Mouse (Mus musculus) heart, adult 2 months (tissue): ENCODE results near the gene Usp49. TPM values are rescaled to one million over a fixed set of nuclear protein-coding genes. Genes with fewer than 3 reads are reported as not detected.

Experiments used
- DNase-seq, 2 experiments: peaks; one replicate each; pipeline ENCODE4 v3.0.0; 2021
- H3K27ac ChIP-seq: fragments of 200-600 bp; 2 replicates; pipeline ENCODE4 v1.8.1; 2022
- H3K27me3 ChIP-seq: fragments of 200-500 bp; 2 replicates; pipeline ENCODE4 v1.6.1; 2012; ENCODE audit warnings: mild to moderate bottlenecking, low read length, inconsistent platforms, mixed read lengths; ENCODE audit not compliant: control insufficient read depth, insufficient read depth
- H3K36me3 ChIP-seq: fragments of 200-500 bp; 2 replicates; pipeline ENCODE4 v1.6.1; 2012; ENCODE audit warnings: low read length, inconsistent platforms; ENCODE audit not compliant: control insufficient read depth, insufficient read depth
- H3K4me1 ChIP-seq: fragments of 200-500 bp; 2 replicates; pipeline ENCODE4 v1.6.1; 2011; ENCODE audit warnings: low read length; ENCODE audit not compliant: control insufficient read depth, insufficient read depth
- H3K4me3 ChIP-seq: fragments of 200-600 bp; 2 replicates; pipeline ENCODE4 v1.8.1; 2022
- H3K79me2 ChIP-seq: fragments of 200-500 bp; replicated peaks from 2 replicates; pipeline ENCODE4 v1.6.1; 2012; ENCODE audit warnings: mild to moderate bottlenecking, inconsistent platforms, low read length, moderate library complexity, mixed read lengths; ENCODE audit not compliant: control insufficient read depth, insufficient read depth
- H3K9ac ChIP-seq: fragments of 200-500 bp; 2 replicates; pipeline ENCODE4 v1.6.1; 2012; ENCODE audit warnings: low read depth, mild to moderate bottlenecking, control low read depth, inconsistent platforms, low read length, mixed read lengths
- CTCF ChIP-seq: fragments of 200-600 bp; IDR thresholded peaks from 2 replicates; pipeline ENCODE4 v1.8.1; 2022; ENCODE audit warnings: antibody characterized with exemption, mild to moderate bottlenecking, moderate library complexity
- EP300 ChIP-seq: fragments of 200-500 bp; IDR thresholded peaks from 2 replicates; pipeline ENCODE4 v1.6.1; 2011; ENCODE audit warnings: low read depth, low read length, control low read depth; ENCODE audit not compliant: insufficient read depth
- POLR2A ChIP-seq: fragments of 200-500 bp; IDR thresholded peaks from 2 replicates; pipeline ENCODE4 v1.6.1; 2011; ENCODE audit warnings: mild to moderate bottlenecking, low read depth, low read length, control low read depth; ENCODE audit not compliant: insufficient read depth
- WGBS: fragments of 180-500 bp; shearing (Covaris S2); methylation state at CpG from one replicate; pipeline ENCODE4 v1.1.7; 2018; 5-methylcytosine and 5-hydroxymethylcytosine counted together
- intact Hi-C: fragments of 180-260 bp; cut with DNase I; formaldehyde crosslinking; loops from one replicate; pipeline ENCODE4 v1.15.1; 2025
- polyA plus RNA-seq: library from polyadenylated mRNA; depleted of rRNA; stranded (reverse); fragments of >200 nt; gene quantifications from 2 replicates; pipeline ENCODE4 v1.2.3, GENCODE M21; 2012; rRNA removed
- total RNA-seq, 2 experiments: library from RNA; stranded (reverse); gene quantifications; 2 replicates each; pipeline ENCODE4 v1.2.3; 2021

Gene Usp49
- total and polyA plus RNA-seq, 3 experiments, result 2.9 to 3.6 (median 3.4) TPM

- H3K36me3 ChIP-seq, result no peaks in the 10 kb centered on the region
- H3K27ac ChIP-seq, result no peak overlapping the region
- no peaks in the 10 kb centered on the region for H3K27me3 ChIP-seq
- WGBS, result 75% methylated on average over 14 of the region's 14 CpGs
- H3K4me1 ChIP-seq, result peaks cover 5% of the 10 kb centered on the region
- H3K79me2 ChIP-seq, result peaks cover 1% of the 10 kb centered on the region; the same call in 1 of the 2 replicates
- no peak overlapping the region for H3K9ac ChIP-seq
- DNase-seq, result no peak
- intact Hi-C loops, result loop anchor here (2.0 kb wide), 1 partner anchor 41 kb away; the partner anchor contains the start of genes Gm21981 and Prickle4
- TF ChIP-seq POLR2A, result no peak
- no peak for TF ChIP-seq EP300
- TF ChIP-seq CTCF, result no peak
- no peak overlapping the region for H3K4me3 ChIP-seq
Observed at GRCm38 (mm10) chr17:47735553-47736100, 105.1 kb downstream of the Usp49 start.

Other genes with a start within 250 kb of the Usp49 start
- gene Guca1b, start 245.3 kb upstream of the Usp49 start, total RNA-seq, result under 1 TPM; 0.23 to 0.43 TPM
- gene Guca1b, start 245.3 kb upstream of the Usp49 start, polyA plus RNA-seq, result 0.86 and 1.1 TPM in 2 replicates
- gene Guca1a, start 230.1 kb upstream of the Usp49 start, total RNA-seq, result under 1 TPM; 0.34 to 0.39 TPM
- gene Guca1a, start 230.1 kb upstream of the Usp49 start, polyA plus RNA-seq, result 0.55 and 0.61 TPM in 2 replicates
- gene AI661453, start 194.1 kb upstream of the Usp49 start, total RNA-seq, result 1 to 10 TPM; 1.2 to 1.4 TPM
- 0.64 and 1.00 TPM in 2 replicates for gene AI661453, start 194.1 kb upstream of the Usp49 start, polyA plus RNA-seq
- not detected for gene 1700001C19Rik, start 193.3 kb upstream of the Usp49 start, total RNA-seq
- 0.44 and 0.76 TPM in 2 replicates for gene 1700001C19Rik, start 193.3 kb upstream of the Usp49 start, polyA plus RNA-seq
- 10 to 100 TPM; 10.8 to 12.5 TPM for gene Taf8, start 128.4 kb upstream of the Usp49 start, total RNA-seq
- gene Taf8, start 128.4 kb upstream of the Usp49 start, polyA plus RNA-seq, result 14.2 and 21.0 TPM in 2 replicates
- 10 to 100 TPM; 75.9 to 83.7 TPM for gene Ccnd3, start 125.6 kb upstream of the Usp49 start, total RNA-seq
- gene Ccnd3, start 125.6 kb upstream of the Usp49 start, polyA plus RNA-seq, result 75.1 and 77.5 TPM in 2 replicates
- 10 to 100 TPM; 15.7 to 15.9 TPM for gene Bysl, start 19.2 kb upstream of the Usp49 start, total RNA-seq
- gene Bysl, start 19.2 kb upstream of the Usp49 start, polyA plus RNA-seq, result 13.2 and 15.6 TPM in 2 replicates
- 10 to 100 TPM; 13.5 to 15.0 TPM for gene Med20, start 19.1 kb upstream of the Usp49 start, total RNA-seq
- 17.4 and 25.1 TPM in 2 replicates for gene Med20, start 19.1 kb upstream of the Usp49 start, polyA plus RNA-seq
- gene Gm20517, start 19.1 kb upstream of the Usp49 start, total RNA-seq, result 1 to 10 TPM; 2.8 TPM
- 0.27 and 1.5 TPM in 2 replicates for gene Gm20517, start 19.1 kb upstream of the Usp49 start, polyA plus RNA-seq
- gene Tomm6, start 57.7 kb downstream of the Usp49 start, total RNA-seq, result 100 to 1,000 TPM; 113 to 125 TPM
- gene Tomm6, start 57.7 kb downstream of the Usp49 start, polyA plus RNA-seq, result 53.9 and 68.1 TPM in 2 replicates
- gene Frs3, start 58.3 kb downstream of the Usp49 start, total RNA-seq, result 1 to 10 TPM; 4.8 to 5.2 TPM
- 10.8 and 11.7 TPM in 2 replicates for gene Frs3, start 58.3 kb downstream of the Usp49 start, polyA plus RNA-seq
- under 1 TPM; 0.78 to 0.89 TPM for gene Gm21981, start 63.8 kb downstream of the Usp49 start, total RNA-seq
- gene Gm21981, start 63.8 kb downstream of the Usp49 start, polyA plus RNA-seq, result 0.73 and 1.2 TPM in 2 replicates
- 1 to 10 TPM; 3.7 to 3.9 TPM for gene Prickle4, start 64.0 kb downstream of the Usp49 start, total RNA-seq
- 4.0 and 8.3 TPM in 2 replicates for gene Prickle4, start 64.0 kb downstream of the Usp49 start, polyA plus RNA-seq
- not detected for gene Pgc, start 96.2 kb downstream of the Usp49 start, total RNA-seq
- 0.59 TPM in 2 replicates for gene Pgc, start 96.2 kb downstream of the Usp49 start, polyA plus RNA-seq
- gene Tfeb, start 106.3 kb downstream of the Usp49 start, total RNA-seq, result 10 to 100 TPM; 36.8 to 42.7 TPM
- 33.5 and 35.1 TPM in 2 replicates for gene Tfeb, start 106.3 kb downstream of the Usp49 start, polyA plus RNA-seq
- gene Mdfi, start 204.0 kb downstream of the Usp49 start, total RNA-seq, result 1 to 10 TPM; 1.8 to 2.0 TPM
- 9.6 and 11.1 TPM in 2 replicates for gene Mdfi, start 204.0 kb downstream of the Usp49 start, polyA plus RNA-seq